Mouse (Mus musculus) liver, embryonic 14.5 days (tissue): Measurements from ENCODE around the gene Ghr. TPM values are rescaled to one million over a fixed set of nuclear protein-coding genes. Genes with fewer than 3 reads are reported as not detected.

Source experiments
- ATAC-seq: fragments of 200-750 bp; cut with Nextera tagmentation; 2 replicates; pipeline ENCODE4 v1.8.0; 2017; ENCODE audit warnings: moderate number of reproducible peaks, mild to moderate bottlenecking, moderate library complexity; ENCODE audit not compliant: insufficient read depth
- DNase-seq, 3 experiments: peaks; one replicate each; pipeline ENCODE4 v3.0.0-alpha.2; 2012 to 2013; ENCODE audit warnings: low read depth in 3 of 3, low spot score in 3 of 3
- H3K27ac ChIP-seq: fragments of 300-500 bp; sonication (generic); 2 replicates; pipeline ENCODE4 v1.5.1; 2014; ENCODE audit warnings: moderate library complexity, mild to moderate bottlenecking, control low read depth, inconsistent platforms
- H3K27me3 ChIP-seq: fragments of 300-500 bp; sonication (generic); 2 replicates; pipeline ENCODE4 v1.6.1; 2014; ENCODE audit warnings: mild to moderate bottlenecking, low read length, moderate library complexity; ENCODE audit not compliant: control insufficient read depth, insufficient read depth
- H3K36me3 ChIP-seq: fragments of 300-500 bp; sonication (generic); replicated peaks from 2 replicates; pipeline ENCODE4 v1.6.1; 2014; ENCODE audit warnings: low read depth; ENCODE audit not compliant: control insufficient read depth, insufficient read depth
- H3K4me1 ChIP-seq, 2 experiments: fragments of 200-500 bp in 1 of 2; fragments of 300-500 bp in 1 of 2; sonication (generic) in 1 of 2; replicated peaks; 2 replicates each; pipeline ENCODE4 v1.6.1; 2012 to 2014; ENCODE audit warnings: antibody characterized with exemption in 1 of 2, inconsistent platforms in 1 of 2, low read length in 1 of 2; ENCODE audit not compliant: control insufficient read depth in 2 of 2, insufficient read depth in 2 of 2
- H3K4me2 ChIP-seq: fragments of 300-500 bp; sonication (generic); 2 replicates; pipeline ENCODE4 v1.6.1; 2014; ENCODE audit warnings: low read depth, mild to moderate bottlenecking, control low read depth, moderate library complexity
- H3K4me3 ChIP-seq, 2 experiments: fragments of 200-500 bp in 1 of 2; fragments of 300-500 bp in 1 of 2; sonication (generic) in 1 of 2; 2 replicates each; pipeline ENCODE4 v1.5.1; 2012 to 2014; ENCODE audit warnings: low read depth in 2 of 2, low read length in 2 of 2, mild to moderate bottlenecking in 2 of 2, control low read depth in 1 of 2, inconsistent platforms in 1 of 2, moderate library complexity in 1 of 2; ENCODE audit not compliant: insufficient read depth in 1 of 2
- H3K9ac ChIP-seq: fragments of 300-500 bp; sonication (generic); replicated peaks from 2 replicates; pipeline ENCODE4 v1.6.1; 2014; ENCODE audit warnings: mild to moderate bottlenecking, control low read depth, moderate library complexity
- H3K9me3 ChIP-seq: fragments of 300-500 bp; sonication (generic); 2 replicates; pipeline ENCODE4 v1.6.1; 2016; ENCODE audit warnings: low read length, mixed read lengths; ENCODE audit not compliant: control insufficient read depth
- CTCF ChIP-seq: IDR thresholded peaks from 2 replicates; pipeline ENCODE4 v1.5.1; 2016; ENCODE audit warnings: antibody characterized with exemption, low read depth, control low read depth
- EP300 ChIP-seq: IDR thresholded peaks from 2 replicates; pipeline ENCODE4 v1.6.1; 2016; ENCODE audit warnings: antibody characterized with exemption, low read depth
- WGBS: fragments of 180-500 bp; shearing (Covaris S2); extraction: QIAGEN DNeasy Blood & Tissue Kit; methylation state at CpG from one replicate; pipeline ENCODE4 v1.1.7; 2014; ENCODE audit not compliant: insufficient replicate concordance; 5-methylcytosine and 5-hydroxymethylcytosine counted together
- polyA plus RNA-seq, 2 experiments: library from polyadenylated mRNA; depleted of rRNA in 1 of 2; stranded (reverse) in 1 of 2; unstranded in 1 of 2; fragments of >200 nt; fragmentation: Nextera tagmentation in 1 of 2; extraction: Ambion mirVana in 1 of 2; gene quantifications; 2 replicates each; pipeline versions ENCODE4 v1.2.1 to v1.2.3; 2012 to 2014

Ghr gene
- polyA plus RNA-seq, 2 experiments: 6.9 to 18.3 TPM

DNA sequence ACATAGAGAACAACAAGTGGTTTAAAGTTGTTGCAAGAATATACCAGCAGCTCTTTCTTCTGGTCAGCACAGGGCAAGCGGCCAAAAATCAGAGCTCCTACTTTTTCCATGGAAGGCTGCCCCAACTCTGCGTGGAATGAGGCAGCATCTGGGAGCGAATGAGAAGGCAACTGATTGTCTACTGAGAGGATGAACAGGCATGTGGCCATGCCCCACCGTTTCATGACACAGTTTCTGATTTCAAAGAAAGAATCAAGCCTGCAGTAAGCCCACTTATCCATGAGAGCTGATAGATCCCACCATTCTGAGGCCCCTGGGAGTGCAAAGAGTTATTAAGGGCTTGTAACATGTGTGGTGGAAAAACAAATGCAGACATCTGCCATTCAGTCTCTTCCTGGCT, 160.1 kb downstream of the Ghr start:
- TF ChIP-seq CTCF: no peak
- TF ChIP-seq EP300: no peak
- Histone ChIP-seq H3K27ac (no peak overlapping the region), H3K4me1 (no peaks in the 10 kb centered on the region), H3K36me3 (no peaks in the 10 kb centered on the region), H3K27me3 (no peaks in the 10 kb centered on the region), H3K9ac (no peak overlapping the region), H3K4me2 (no peak overlapping the region), H3K9me3 (no peaks in the 10 kb centered on the region), H3K4me3 (no peak overlapping the region)
- DNase-seq: no peak
- ATAC-seq: no peak
- WGBS: 52% methylated on average over 4 of the region's 4 CpGs

DNA sequence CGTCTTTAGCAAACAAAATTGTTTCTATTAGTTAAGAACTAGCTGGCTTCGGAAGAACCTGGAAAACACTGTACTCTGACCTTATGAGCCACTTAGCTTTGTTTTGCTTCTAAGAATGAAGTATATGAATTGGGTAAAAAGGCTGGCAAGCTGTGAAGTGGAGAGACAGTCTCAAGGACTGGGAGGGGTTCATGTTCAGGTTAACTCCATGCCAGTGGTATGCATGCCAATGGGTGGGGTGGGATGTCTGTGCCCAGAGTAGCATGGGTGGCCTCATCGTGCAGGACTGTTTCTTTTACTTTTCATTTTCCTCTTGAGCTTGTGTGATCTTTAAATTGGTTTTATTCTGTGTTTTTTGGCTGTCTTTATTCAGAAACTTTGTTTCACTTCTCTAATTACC, 165.6 kb downstream of the Ghr start:
- ATAC-seq (no peak), DNase-seq (no peak)
- no peaks in the 10 kb centered on the region for H3K4me1 ChIP-seq
- H3K9me3 ChIP-seq: no peaks in the 10 kb centered on the region
- H3K9ac ChIP-seq: no peak overlapping the region
- no peak overlapping the region for H3K27ac ChIP-seq
- 53% methylated on average over 3 of the region's 3 CpGs for WGBS
- TF ChIP-seq CTCF (no peak), EP300 (no peak)
- H3K4me2 ChIP-seq: no peak overlapping the region
- no peak overlapping the region for H3K4me3 ChIP-seq
- H3K36me3 ChIP-seq: no peaks in the 10 kb centered on the region
- no peaks in the 10 kb centered on the region for H3K27me3 ChIP-seq

DNA sequence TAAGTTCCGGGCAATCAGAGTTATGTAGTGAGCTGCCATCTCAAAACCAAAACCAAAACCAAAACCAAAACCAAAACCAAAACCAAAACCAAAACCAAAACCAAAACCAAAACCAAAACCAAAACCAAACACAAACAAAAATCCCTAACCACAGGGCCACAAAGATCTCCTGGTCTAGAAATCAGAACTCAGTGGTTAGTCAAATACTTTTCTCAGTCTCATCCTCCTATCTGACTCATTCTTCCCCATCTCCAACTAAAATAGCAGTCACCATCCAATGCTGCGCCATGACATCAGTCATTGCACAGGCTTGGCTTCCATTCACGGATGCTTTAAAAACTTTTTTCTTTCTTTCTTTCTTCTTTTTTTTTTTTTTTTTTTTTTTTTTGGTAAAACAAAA, 170.2 kb downstream of the Ghr start:
- no peak for DNase-seq
- no peaks in the 10 kb centered on the region for H3K27me3 ChIP-seq
- no peaks in the 10 kb centered on the region for H3K36me3 ChIP-seq
- no peak for TF ChIP-seq CTCF
- no peak for TF ChIP-seq EP300
- no peak overlapping the region for H3K4me3 ChIP-seq
- 63% methylated on average over 3 of the region's 3 CpGs for WGBS
- no peak overlapping the region for H3K4me2 ChIP-seq
- H3K27ac ChIP-seq: no peak overlapping the region
- H3K9me3 ChIP-seq: no peaks in the 10 kb centered on the region
- H3K4me1 ChIP-seq: no peaks in the 10 kb centered on the region
- ATAC-seq: no peak
- no peak overlapping the region for H3K9ac ChIP-seq

DNA sequence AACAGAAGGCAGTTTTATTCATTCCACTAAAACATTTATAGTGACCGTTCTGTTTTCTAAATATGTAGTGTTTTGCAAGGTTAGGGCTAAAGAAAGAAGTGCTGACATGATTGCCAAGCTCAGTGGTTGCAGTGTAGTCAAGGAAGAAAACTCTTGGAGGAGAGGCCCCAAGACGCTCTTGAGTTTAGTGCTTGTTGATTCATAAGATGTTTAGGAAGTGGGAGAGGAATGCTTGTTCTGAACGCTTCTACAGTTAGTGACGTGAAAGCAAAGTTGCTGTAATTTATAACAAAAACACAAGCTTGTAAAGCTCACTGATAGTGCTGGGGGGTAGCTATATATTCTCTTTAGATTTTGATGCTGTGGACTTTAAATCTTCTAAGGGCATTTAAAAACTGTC, 174.8 kb downstream of the Ghr start:
- no peak overlapping the region for H3K27ac ChIP-seq
- H3K27me3 ChIP-seq: no peaks in the 10 kb centered on the region
- H3K4me2 ChIP-seq: no peak overlapping the region
- H3K36me3 ChIP-seq: no peaks in the 10 kb centered on the region
- H3K4me3 ChIP-seq: no peak overlapping the region
- no peaks in the 10 kb centered on the region for H3K9me3 ChIP-seq
- H3K4me1 ChIP-seq: no peaks in the 10 kb centered on the region
- no peak for ATAC-seq
- H3K9ac ChIP-seq: no peak overlapping the region
- TF ChIP-seq EP300 (no peak), CTCF (no peak)
- WGBS: 59% methylated on average over 4 of the region's 4 CpGs
- DNase-seq: no peak

DNA sequence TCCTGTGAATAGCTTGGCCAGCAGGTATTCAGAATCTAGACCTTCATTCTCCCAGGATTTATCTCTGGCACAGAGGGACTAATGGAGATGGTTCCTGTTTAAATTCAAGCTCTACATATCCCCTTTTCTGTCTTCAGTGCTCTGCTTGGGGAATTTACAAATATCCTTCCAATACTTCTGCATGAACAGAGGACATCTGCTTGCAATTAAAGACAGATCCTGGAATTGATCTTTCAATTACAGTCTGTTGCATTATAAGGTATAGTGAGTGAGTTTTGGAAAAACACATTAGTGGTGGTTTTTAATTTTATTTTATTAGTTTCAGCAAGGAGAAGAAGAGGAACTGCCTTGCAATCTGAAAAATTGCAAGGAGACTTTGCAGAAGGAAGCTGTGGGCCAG, 184.1 kb downstream of the Ghr start:
- ATAC-seq: no peak
- TF ChIP-seq EP300 (no peak), CTCF (no peak)
- Histone ChIP-seq H3K4me1 (no peaks in the 10 kb centered on the region), H3K27me3 (no peaks in the 10 kb centered on the region), H3K4me2 (no peak overlapping the region), H3K36me3 (no peaks in the 10 kb centered on the region), H3K9me3 (no peaks in the 10 kb centered on the region), H3K27ac (no peak overlapping the region), H3K9ac (no peak overlapping the region), H3K4me3 (no peak overlapping the region)
- no peak for DNase-seq
